Mouse (Mus musculus): Measurements from ENCODE around the gene Kti12.
A peak's percentile ranks its signal among the peaks of the same experiment; 100 is the strongest.

Gene Kti12

GRCm38 (mm10) chr4:108847715-108848504 is at the start of gene Kti12:
Gene Kti12 (plus strand): TSS chr4:108847785.
- peak; percentile 71 to 73 for DNase-seq

DNA sequence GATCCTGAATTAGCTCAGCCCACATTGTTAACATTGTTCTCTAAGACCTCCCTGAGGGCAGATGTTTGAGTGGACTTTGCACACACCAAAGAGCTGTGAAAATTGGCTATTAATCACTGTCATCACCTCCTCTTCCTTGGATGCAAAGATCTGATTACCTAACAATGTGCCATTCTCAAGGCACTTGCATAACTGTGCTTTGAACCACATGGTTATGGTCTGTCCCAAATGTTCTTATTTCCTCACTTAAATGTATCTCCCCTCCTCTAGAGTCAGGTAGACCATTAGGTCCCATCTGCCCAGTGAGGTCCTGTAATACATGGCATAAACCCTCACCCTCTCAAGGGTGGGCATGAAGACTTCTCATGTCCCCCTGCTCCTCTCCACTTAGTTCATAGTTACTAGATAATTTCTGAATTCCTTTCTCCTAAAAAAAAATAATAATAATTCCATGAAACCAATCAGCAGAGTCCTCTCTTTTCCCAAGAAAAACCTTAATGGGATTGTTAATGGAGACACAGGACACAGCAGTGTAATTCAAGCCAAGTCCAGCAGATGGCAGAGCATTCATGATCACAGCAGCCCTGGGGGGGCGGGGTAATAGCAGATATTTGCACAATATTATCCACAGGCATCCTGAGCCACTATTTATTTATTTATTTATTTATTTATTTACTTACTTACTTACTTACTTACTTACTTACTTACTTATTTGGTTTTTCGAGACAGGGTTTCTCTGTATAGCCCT is 49.3 kb upstream of the Kti12 start:
- peak; percentile 29 to 38 for DNase-seq

DNA sequence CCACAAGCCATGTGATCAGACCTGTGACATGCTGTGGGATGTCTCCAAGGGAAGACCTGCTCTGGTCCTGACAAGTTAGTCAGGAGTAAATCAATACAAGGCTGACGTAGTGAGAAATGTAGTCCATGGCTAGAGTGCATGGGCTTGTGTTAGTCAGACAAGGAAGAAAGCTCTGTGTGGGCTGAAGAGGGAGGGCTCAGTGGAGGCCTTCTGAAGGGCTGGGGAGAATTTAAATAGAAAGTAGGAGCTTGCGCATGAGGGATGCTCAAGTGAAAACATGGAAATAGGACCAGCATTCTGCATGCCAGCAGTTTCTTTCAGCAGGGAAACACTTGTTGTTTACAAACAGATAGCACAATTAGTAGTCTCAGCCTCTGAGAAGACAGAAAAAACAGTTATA is 44.0 kb upstream of the Kti12 start:
- DNase-seq = no peak

- DNase-seq = no peak
These were observed 36.4 kb upstream of the Kti12 start for GRCm38 (mm10) chr4:108811142-108811541.

GRCm38 (mm10) chr4:108811550-108811949 is 36.0 kb upstream of the Kti12 start:
- DNase-seq = no peak

DNA sequence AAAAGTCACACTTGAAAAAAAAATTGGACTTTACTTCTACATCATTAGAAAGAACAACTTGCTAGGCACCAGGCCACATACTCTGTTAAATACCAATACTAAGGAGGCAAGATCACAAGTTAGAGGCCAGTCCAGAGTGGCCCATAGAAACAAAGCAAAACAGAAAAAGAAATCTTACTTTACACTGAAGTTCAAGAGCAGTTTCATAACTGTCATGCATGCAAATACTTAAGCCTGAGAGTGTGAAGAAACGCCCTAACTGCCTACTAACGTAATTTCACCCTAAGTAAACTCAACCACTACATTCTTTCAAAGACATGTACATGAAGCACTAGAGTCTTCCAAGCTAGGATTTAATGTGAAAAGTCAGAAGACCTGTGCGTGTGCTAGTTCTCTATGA is 21.9 kb upstream of the Kti12 start:
- DNase-seq = no peak

DNA sequence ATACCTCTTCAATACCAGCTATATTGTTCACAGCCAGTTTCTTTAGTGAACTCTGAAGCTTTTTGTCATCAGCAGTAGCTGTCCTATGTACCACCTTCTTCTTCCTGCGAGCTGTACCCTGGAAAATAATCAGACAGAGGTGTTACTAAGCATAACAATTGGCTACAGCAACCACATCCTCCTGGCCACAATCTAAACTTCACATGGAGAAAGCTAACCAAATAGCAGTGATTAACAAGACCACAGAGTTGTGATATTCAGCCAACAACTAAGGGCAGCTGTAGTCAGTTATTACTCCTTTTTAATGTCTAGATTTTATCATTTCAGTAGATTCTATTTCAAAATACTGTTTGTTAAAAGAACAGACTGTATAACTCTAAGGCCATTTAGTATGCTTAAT is 21.5 kb upstream of the Kti12 start:
- DNase-seq = no peak

DNA sequence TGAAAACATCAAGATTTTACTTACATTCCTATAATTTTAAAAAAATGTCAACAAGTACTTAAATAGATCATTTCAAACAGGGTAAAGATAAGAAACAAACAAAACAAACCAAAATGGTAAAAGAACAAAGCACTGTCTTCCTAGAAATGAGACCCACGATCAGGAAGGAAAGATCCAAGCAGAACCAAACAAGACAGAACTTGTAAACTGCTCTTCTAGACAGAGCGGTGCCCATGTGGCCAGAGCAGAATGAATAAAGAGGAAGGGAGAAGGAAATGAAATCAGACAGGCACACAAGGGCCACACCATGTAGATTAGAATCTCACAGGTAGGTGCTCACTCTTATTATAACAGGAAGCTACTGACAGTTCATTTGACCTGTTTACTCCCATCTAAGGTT is 20.9 kb upstream of the Kti12 start:
- no peak for DNase-seq

GRCm38 (mm10) chr4:108830698-108831097 is 16.9 kb upstream of the Kti12 start:
- no peak for DNase-seq

GRCm38 (mm10) chr4:108832916-108833827 is 14.4 kb upstream of the Kti12 start, which contains the start of gene Btf3l4:
Gene Btf3l4 (minus strand): TSS chr4:108833614.
- DNase-seq = peak; percentile 87 to 92

DNA sequence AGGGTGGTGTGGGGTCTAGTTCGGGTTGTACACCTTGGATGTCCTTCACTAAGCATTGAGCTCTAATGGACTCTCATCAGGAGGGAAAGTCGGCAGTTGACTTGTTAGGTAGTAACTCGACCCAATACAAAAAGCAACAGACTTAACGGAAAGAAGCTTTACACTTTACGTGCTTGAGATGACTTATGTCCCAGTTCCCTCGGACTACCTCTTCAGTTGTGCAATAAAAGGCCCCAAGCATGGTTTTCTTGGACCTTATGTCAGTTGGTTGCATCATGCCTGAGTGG is 13.8 kb upstream of the Kti12 start:
- DNase-seq = no peak

GRCm38 (mm10) chr4:108834115-108834970 is 13.2 kb upstream of the Kti12 start, which contains the start of gene Txndc12:
Gene Txndc12 (plus strand): TSS chr4:108834601.
- peak; percentile 77 to 82 for DNase-seq

DNA sequence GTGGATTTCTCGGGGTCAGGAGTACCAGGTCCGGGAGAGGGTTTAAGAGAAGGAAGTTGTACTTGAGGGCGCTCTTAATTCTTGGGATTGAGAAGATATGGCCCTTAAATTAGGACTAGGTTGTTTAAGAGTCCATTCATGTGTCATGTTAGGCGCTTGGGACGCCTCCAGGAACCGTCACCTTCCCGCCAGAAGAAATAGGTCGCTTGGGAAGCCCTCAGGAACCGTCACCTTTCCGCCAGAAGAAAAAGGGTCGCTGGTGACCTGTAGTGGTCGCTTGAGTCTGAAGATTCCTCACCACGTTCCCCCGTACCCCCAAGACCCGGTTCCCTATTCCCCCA is 12.6 kb upstream of the Kti12 start:
- DNase-seq = peak; percentile 5 to 13

DNA sequence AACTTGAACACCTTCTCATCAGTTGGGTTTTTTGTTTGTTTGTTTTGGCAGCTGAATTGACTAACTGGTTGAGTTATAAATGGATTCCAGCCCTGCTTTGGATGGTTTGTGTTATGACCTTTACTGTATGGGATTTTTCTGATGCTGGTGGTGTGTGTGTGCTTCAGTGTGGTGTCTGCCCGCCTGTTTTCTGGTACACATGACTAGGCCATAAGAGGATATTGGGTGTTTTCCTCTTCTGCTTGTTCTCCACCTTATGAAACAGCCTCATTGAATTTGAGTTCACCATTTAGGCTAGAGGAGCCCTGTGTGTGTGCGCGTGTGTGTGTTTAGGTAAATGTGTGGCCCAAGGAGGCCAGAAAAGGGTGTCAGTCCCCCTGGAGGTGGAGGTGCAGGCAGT is 12.1 kb upstream of the Kti12 start:
- no peak for DNase-seq

DNA sequence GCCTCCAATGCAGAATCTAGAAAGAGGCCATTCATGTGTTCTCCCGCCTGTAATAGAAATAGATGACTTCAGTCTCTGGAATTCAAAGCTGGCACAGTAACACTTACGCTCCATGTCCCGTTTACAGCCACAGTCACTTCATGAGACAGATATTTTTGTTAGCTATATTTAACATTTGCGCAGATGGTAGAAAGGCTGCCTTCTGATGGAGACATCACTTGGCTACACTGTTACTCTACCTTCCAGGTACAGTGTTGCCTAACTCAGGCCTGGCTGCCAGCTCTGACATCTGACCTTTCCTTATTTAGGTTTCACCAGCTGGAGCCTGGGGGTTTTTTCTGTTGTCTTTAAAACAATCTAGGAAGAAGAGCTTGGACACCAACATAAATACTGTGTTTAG is 9.6 kb upstream of the Kti12 start:
- DNase-seq = no peak

- DNase-seq = no peak
These were observed 5.5 kb upstream of the Kti12 start for GRCm38 (mm10) chr4:108841920-108842578.

- DNase-seq = no peak
These were observed 4.2 kb upstream of the Kti12 start for GRCm38 (mm10) chr4:108843336-108843735.

- no peak for DNase-seq
These were observed 1.6 kb upstream of the Kti12 start for GRCm38 (mm10) chr4:108845824-108846569.

DNA sequence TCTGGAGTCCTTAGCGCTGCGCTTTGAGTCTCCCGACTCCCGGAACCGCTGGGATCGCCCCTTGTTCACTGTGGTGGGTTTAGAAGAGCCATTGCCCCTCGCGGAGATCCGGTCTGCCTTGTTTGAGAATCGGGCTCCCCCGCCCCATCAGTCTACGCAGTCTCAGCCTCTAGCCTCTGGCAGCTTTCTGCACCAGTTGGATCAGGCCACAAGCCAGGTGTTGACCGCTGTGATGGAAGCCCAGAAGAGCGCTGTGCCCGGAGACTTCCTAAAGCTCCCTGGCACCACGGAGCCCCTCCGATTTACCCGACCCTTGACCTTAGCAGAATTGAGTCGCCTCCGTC is 892 bp downstream of the Kti12 start, which contains the start of gene A730015C16Rik:
Gene A730015C16Rik (minus strand): TSS at position 115 of the 344 bp plus-strand sequence.
- peak; percentile 12 to 32 for DNase-seq

GRCm38 (mm10) chr4:108866806-108867205 is 19.2 kb downstream of the Kti12 start:
- no peak for DNase-seq
